Mouse (Mus musculus) limb, embryonic 14.5 days (tissue): ENCODE measurements around the gene Ttc28. TPM values are rescaled to one million over a fixed set of nuclear protein-coding genes. Genes with fewer than 3 reads are reported as not detected.
A peak's percentile ranks its signal among the peaks of the same experiment; 100 is the strongest.

Experiments used
- ATAC-seq: fragments of 200-750 bp; cut with Nextera tagmentation; 2 replicates; pipeline ENCODE4 v1.8.0; 2017; ENCODE audit warnings: low read depth, moderate number of reproducible peaks, moderate TSS enrichment; ENCODE audit not compliant: low FRiP score
- DNase-seq: peaks from one replicate; pipeline ENCODE4 v3.0.0-alpha.2; 2015; ENCODE audit warnings: low spot score
- H3K27ac ChIP-seq: fragments of 300-500 bp; sonication (generic); replicated peaks from 2 replicates; pipeline ENCODE4 v1.5.1; 2014; ENCODE audit warnings: low read depth, mild to moderate bottlenecking, low read length, moderate library complexity, mixed read lengths
- H3K27me3 ChIP-seq: fragments of 300-500 bp; sonication (generic); 2 replicates; pipeline ENCODE4 v1.6.1; 2014; ENCODE audit warnings: low read length, mixed read lengths; ENCODE audit not compliant: control insufficient read depth, insufficient read depth
- H3K36me3 ChIP-seq: fragments of 300-500 bp; sonication (generic); 2 replicates; pipeline ENCODE4 v1.6.1; 2014; ENCODE audit warnings: mild to moderate bottlenecking, low read length, moderate library complexity, mixed read lengths; ENCODE audit not compliant: control insufficient read depth, insufficient read depth
- H3K4me1 ChIP-seq: fragments of 300-500 bp; sonication (generic); 2 replicates; pipeline ENCODE4 v1.6.1; 2014; ENCODE audit warnings: antibody characterized with exemption, low read length, mixed read lengths; ENCODE audit not compliant: control insufficient read depth, insufficient read depth
- H3K4me2 ChIP-seq: fragments of 300-500 bp; sonication (generic); replicated peaks from 2 replicates; pipeline ENCODE4 v1.6.1; 2014; ENCODE audit warnings: low read depth, mild to moderate bottlenecking, low read length, moderate library complexity; ENCODE audit not compliant: severe bottlenecking
- H3K4me3 ChIP-seq: fragments of 300-500 bp; sonication (generic); replicated peaks from 2 replicates; pipeline ENCODE4 v1.5.1; 2014; ENCODE audit warnings: low read length
- H3K9ac ChIP-seq: fragments of 300-500 bp; sonication (generic); 2 replicates; pipeline ENCODE4 v1.6.1; 2014; ENCODE audit warnings: mild to moderate bottlenecking, low read depth, low read length, moderate library complexity; ENCODE audit not compliant: severe bottlenecking
- H3K9me3 ChIP-seq: fragments of 300-500 bp; sonication (generic); 2 replicates; pipeline ENCODE4 v1.6.1; 2016; ENCODE audit warnings: low read length; ENCODE audit not compliant: control insufficient read depth
- POLR2A ChIP-seq: fragments of 200-500 bp; IDR thresholded peaks from 2 replicates; pipeline ENCODE4 v1.8.0; 2012; ENCODE audit warnings: inconsistent platforms, mild to moderate bottlenecking, moderate library complexity, borderline replicate concordance; ENCODE audit not compliant: insufficient read depth, insufficient read length; ENCODE audit errors: extremely low read depth
- WGBS: fragments of 180-500 bp; shearing (Covaris S2); extraction: QIAGEN DNeasy Blood & Tissue Kit; methylation state at CpG from one replicate; pipeline ENCODE4 v1.1.7; 2014; 5-methylcytosine and 5-hydroxymethylcytosine counted together
- polyA plus RNA-seq, 2 experiments: library from polyadenylated mRNA; depleted of rRNA in 1 of 2; stranded (reverse) in 1 of 2; unstranded in 1 of 2; fragments of >200 nt; fragmentation: Nextera tagmentation in 1 of 2; extraction: Ambion mirVana in 1 of 2; gene quantifications; 2 replicates each; pipeline versions ENCODE4 v1.2.1 to v1.2.3; 2012 to 2014

The Ttc28 gene
- polyA plus RNA-seq, 2 experiments = 16.3 to 19.9 TPM

- DNase-seq (no peak), ATAC-seq (no peak)
- no peak for TF ChIP-seq POLR2A
- Histone ChIP-seq H3K27me3 (no peaks in the 10 kb centered on the region), H3K4me2 (peak overlapping the region; percentile 91), H3K36me3 (peaks cover 5% of the 10 kb centered on the region; the same call in 1 of the 2 replicates), H3K9ac (peak overlapping the region; percentile 83; the same call in 1 of the 2 replicates), H3K4me3 (peak overlapping the region; percentile 79), H3K27ac (peak overlapping the region; percentile 93; the same call in 1 of the 2 replicates), H3K4me1 (peaks cover 16% of the 10 kb centered on the region), H3K9me3 (no peaks in the 10 kb centered on the region)
- WGBS = 25% methylated on average over 5 of the region's 5 CpGs
Observed at GRCm38 (mm10) chr5:110980576-110980975, 101.0 kb downstream of the Ttc28 start.

GRCm38 (mm10) chr5:110982436-110982835 lies 102.8 kb downstream of the Ttc28 start:
- TF ChIP-seq POLR2A = no peak
- DNase-seq = no peak
- H3K4me1 ChIP-seq = peaks cover 16% of the 10 kb centered on the region
- no peaks in the 10 kb centered on the region for H3K9me3 ChIP-seq
- H3K27ac ChIP-seq = no peak overlapping the region
- H3K4me2 ChIP-seq = no peak overlapping the region
- H3K9ac ChIP-seq = no peak overlapping the region
- H3K36me3 ChIP-seq = peaks cover 5% of the 10 kb centered on the region; the same call in 1 of the 2 replicates
- no peak overlapping the region for H3K4me3 ChIP-seq
- no peak for ATAC-seq
- WGBS = 59% methylated on average over 3 of the region's 3 CpGs
- H3K27me3 ChIP-seq = no peaks in the 10 kb centered on the region

GRCm38 (mm10) chr5:110984136-110984681 lies 104.6 kb downstream of the Ttc28 start:
- no peak overlapping the region for H3K27ac ChIP-seq

GRCm38 (mm10) chr5:110996835-110997539 lies 117.4 kb downstream of the Ttc28 start:
- ATAC-seq = no peak
- no peak for TF ChIP-seq POLR2A
- no peaks in the 10 kb centered on the region for H3K27me3 ChIP-seq
- H3K4me3 ChIP-seq = no peak overlapping the region
- no peaks in the 10 kb centered on the region for H3K36me3 ChIP-seq
- H3K9ac ChIP-seq = no peak overlapping the region
- no peaks in the 10 kb centered on the region for H3K9me3 ChIP-seq
- no peak overlapping the region for H3K27ac ChIP-seq
- 80% methylated on average over 13 of the region's 13 CpGs for WGBS
- no peak for DNase-seq
- H3K4me2 ChIP-seq = no peak overlapping the region
- H3K4me1 ChIP-seq = peaks cover 9% of the 10 kb centered on the region

More at GRCm38 (mm10) chr5:110984136-110984681, 104.6 kb downstream of the Ttc28 start:
- H3K9ac ChIP-seq = no peak overlapping the region
- TF ChIP-seq POLR2A = no peak
- H3K4me3 ChIP-seq = no peak overlapping the region
- no peaks in the 10 kb centered on the region for H3K27me3 ChIP-seq
- no peak overlapping the region for H3K4me2 ChIP-seq
- peaks cover 16% of the 10 kb centered on the region for H3K4me1 ChIP-seq
- ATAC-seq (no peak), DNase-seq (no peak)
- 83% methylated on average over 6 of the region's 6 CpGs for WGBS
- H3K36me3 ChIP-seq = peaks cover 5% of the 10 kb centered on the region; the same call in 1 of the 2 replicates
- H3K9me3 ChIP-seq = no peaks in the 10 kb centered on the region

- WGBS = 61% methylated on average over 7 of the region's 7 CpGs
- ATAC-seq = no peak
- Histone ChIP-seq H3K27me3 (no peaks in the 10 kb centered on the region), H3K9me3 (no peaks in the 10 kb centered on the region), H3K4me1 (peaks cover 9% of the 10 kb centered on the region), H3K4me2 (no peak overlapping the region), H3K9ac (no peak overlapping the region), H3K27ac (no peak overlapping the region), H3K36me3 (no peaks in the 10 kb centered on the region), H3K4me3 (no peak overlapping the region)
- no peak for TF ChIP-seq POLR2A
- no peak for DNase-seq
Observed at GRCm38 (mm10) chr5:110997692-110998091, 118.1 kb downstream of the Ttc28 start.
